Mouse (Mus musculus) midbrain, embryonic 16.5 days (tissue): ENCODE measurements around the gene Zfpl1. TPM values are rescaled to one million over a fixed set of nuclear protein-coding genes. Genes with fewer than 3 reads are reported as not detected.

Experiments used
- ATAC-seq: fragments of 200-750 bp; cut with Nextera tagmentation; 2 replicates; pipeline ENCODE4 v1.8.0; 2017; ENCODE audit warnings: moderate TSS enrichment
- H3K27ac ChIP-seq: fragments of 300-500 bp; sonication (generic); 2 replicates; pipeline ENCODE4 v1.5.1; 2014; ENCODE audit warnings: mild to moderate bottlenecking, low read length, mixed read lengths
- H3K27me3 ChIP-seq: fragments of 300-500 bp; sonication (generic); 2 replicates; pipeline ENCODE4 v1.6.1; 2014; ENCODE audit warnings: low read depth, low read length, mixed read lengths; ENCODE audit not compliant: control insufficient read depth, insufficient read depth
- H3K36me3 ChIP-seq: fragments of 300-500 bp; sonication (generic); 2 replicates; pipeline ENCODE4 v1.6.1; 2014; ENCODE audit warnings: mild to moderate bottlenecking, low read length, moderate library complexity, mixed read lengths; ENCODE audit not compliant: control insufficient read depth, insufficient read depth
- H3K4me1 ChIP-seq: fragments of 300-500 bp; sonication (generic); 2 replicates; pipeline ENCODE4 v1.6.1; 2014; ENCODE audit warnings: mild to moderate bottlenecking, low read length, mixed read lengths; ENCODE audit not compliant: control insufficient read depth, insufficient read depth
- H3K4me2 ChIP-seq: fragments of 300-500 bp; sonication (generic); 2 replicates; pipeline ENCODE4 v1.6.1; 2014; ENCODE audit warnings: mild to moderate bottlenecking, low read length, mixed read lengths
- H3K4me3 ChIP-seq: fragments of 300-500 bp; sonication (generic); 2 replicates; pipeline ENCODE4 v1.5.1; 2014; ENCODE audit warnings: low read depth, mild to moderate bottlenecking, low read length, moderate library complexity, mixed read lengths
- H3K9ac ChIP-seq: fragments of 300-500 bp; sonication (generic); 2 replicates; pipeline ENCODE4 v1.6.1; 2014; ENCODE audit warnings: low read depth, low read length, mixed read lengths
- H3K9me3 ChIP-seq: fragments of 300-500 bp; sonication (generic); replicated peaks from 2 replicates; pipeline ENCODE4 v1.6.1; 2014; ENCODE audit warnings: mild to moderate bottlenecking, low read length, mixed read lengths; ENCODE audit not compliant: control insufficient read depth, poor library complexity, severe bottlenecking
- WGBS: fragments of 180-500 bp; shearing (Covaris S2); extraction: QIAGEN DNeasy Blood & Tissue Kit; methylation state at CpG from one replicate; pipeline ENCODE4 v1.1.7; 2014; 5-methylcytosine and 5-hydroxymethylcytosine counted together
- polyA plus RNA-seq: library from polyadenylated mRNA; unstranded; fragments of >200 nt; fragmentation: Nextera tagmentation; extraction: Ambion mirVana; gene quantifications from 2 replicates; pipeline ENCODE4 v1.2.1, GENCODE M21; 2015

The Zfpl1 gene
- polyA plus RNA-seq, 1 experiment from 2014 or later = 87.3 TPM

DNA sequence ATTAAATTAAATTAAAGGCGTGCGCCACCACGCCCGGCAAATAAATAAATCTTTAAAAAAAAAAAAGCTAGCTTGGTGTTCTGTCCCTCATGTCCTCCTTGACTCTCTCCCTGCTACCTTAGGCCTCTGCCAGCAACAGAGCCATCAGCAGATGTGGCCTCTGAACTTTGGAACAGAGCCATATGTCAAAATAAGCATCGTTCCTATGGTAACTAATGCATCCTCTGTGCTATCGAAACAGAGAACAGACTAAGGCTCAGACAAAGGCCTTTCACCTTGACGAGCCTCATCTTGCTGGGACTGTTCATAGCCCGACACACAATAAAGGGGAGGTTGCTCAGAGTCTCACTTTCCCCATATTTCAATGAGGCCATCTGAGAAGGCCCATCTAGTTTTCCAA is 38.6 kb upstream of the Zfpl1 start:
- WGBS = 70% methylated on average over 8 of the region's 8 CpGs
- Histone ChIP-seq H3K36me3 (0 out of 2 replicates have a peak, but pooled peaks cover 3% of the 10 kb centered on the region), H3K27ac (no peak overlapping the region), H3K9me3 (no peaks in the 10 kb centered on the region), H3K4me3 (no peak overlapping the region), H3K27me3 (no peaks in the 10 kb centered on the region), H3K4me1 (peaks cover 15% of the 10 kb centered on the region), H3K4me2 (no peak overlapping the region), H3K9ac (no peak overlapping the region)
- no peak for ATAC-seq

DNA sequence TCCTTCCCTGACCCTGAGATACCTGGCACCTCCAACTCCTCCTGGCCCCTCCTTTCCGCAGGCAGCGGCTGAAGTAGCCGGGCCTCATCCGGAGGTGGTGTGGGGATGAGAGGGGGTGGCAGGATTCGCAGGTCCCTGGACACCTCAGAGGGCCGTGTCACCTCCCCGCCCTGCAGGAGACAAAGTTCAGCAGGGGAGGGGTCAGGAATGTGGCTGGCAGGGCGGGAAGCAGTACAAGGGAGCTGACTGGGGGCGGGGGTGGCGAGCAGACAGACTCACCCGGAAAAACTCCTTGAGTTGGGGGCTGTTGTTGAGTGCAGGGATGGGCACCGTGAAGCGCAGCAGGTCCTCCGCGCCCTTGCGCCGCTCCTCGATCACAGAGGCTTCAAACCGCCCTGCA is 37.0 kb upstream of the Zfpl1 start:
- Histone ChIP-seq H3K27ac (no peak overlapping the region), H3K36me3 (0 out of 2 replicates have a peak, but pooled peaks cover 3% of the 10 kb centered on the region), H3K4me3 (no peak overlapping the region), H3K9me3 (no peaks in the 10 kb centered on the region), H3K27me3 (no peaks in the 10 kb centered on the region), H3K4me2 (no peak overlapping the region), H3K4me1 (peaks cover 20% of the 10 kb centered on the region), H3K9ac (no peak overlapping the region)
- ATAC-seq = no peak
- WGBS = 44% methylated on average over 19 of the region's 19 CpGs

DNA sequence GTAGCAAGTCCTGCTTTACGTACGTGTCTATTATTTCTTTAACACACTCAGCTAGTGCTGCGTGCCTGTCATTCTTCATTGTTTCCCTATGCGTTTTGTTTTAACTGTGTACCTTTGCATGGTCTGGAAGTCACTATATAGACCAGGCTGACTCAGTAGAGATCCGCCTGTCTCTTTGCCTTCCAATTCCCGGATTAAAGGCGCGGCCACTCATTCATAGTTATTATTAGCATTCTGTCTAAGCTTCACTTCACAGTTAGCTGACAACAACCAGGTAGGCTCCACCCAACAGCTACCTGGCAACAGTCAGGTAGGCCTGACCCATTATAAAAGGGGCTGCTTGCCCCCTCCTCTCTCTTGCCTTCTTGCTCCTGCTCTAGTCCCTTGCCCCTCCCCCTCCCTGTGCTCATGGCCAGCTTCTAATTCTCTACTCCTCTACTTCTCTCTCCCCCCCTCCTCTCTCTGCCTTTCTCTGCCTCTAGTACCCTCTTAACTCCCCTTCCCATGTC is 34.0 kb upstream of the Zfpl1 start:
- Histone ChIP-seq H3K9ac (peak overlapping the region; percentile 70), H3K27me3 (no peaks in the 10 kb centered on the region), H3K4me1 (peaks cover 22% of the 10 kb centered on the region), H3K9me3 (no peaks in the 10 kb centered on the region), H3K4me3 (peak overlapping the region; percentile 83), H3K27ac (peak overlapping the region; percentile 91), H3K4me2 (peak overlapping the region; percentile 90), H3K36me3 (peaks cover 19% of the 10 kb centered on the region)
- ATAC-seq = peak; percentile 63
- under 1% methylated on average over 8 of the region's 8 CpGs for WGBS

DNA sequence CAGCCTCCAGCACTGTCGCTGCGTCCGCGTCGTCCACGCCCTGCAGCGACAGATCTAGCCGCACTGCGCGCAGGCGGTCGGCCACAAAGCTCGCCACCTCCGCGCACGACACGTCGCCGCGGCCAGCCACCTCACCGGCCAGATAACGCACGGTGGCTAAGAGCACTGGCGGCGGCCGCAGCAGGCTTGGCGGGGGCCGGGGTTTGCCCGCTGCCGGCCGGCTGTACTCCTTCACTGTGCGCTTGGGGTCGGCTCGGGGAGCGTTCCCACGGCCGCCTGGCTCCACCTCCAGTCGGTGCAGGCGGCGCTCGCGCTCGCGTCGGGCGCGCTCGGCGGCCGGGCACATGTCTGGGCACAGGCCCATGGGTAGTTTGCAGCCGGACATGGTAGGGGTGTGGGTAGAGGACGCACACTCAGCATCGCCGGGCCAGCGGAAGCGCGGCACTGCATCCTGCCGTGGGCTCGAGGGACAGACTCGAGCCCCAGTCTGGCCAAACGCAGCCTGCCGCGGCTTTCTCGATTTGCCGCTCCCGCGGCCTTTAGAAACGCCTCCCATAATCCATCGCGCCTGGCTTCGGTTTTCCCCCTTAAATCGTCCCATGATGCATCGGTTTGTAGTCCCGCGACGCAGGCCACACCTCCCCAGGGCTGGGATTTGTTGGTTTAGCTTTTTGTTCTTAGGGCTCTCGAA is 33.4 kb upstream of the Zfpl1 start, which contains the start of gene Sac3d1:
Gene Sac3d1 (minus strand): TSS at position 665 of the 691 bp plus-strand sequence.
- Histone ChIP-seq H3K4me2 (peak within 1 kb of the TSS; percentile 90), H3K4me1 (peaks cover 22% of the 10 kb centered on the region), H3K4me3 (peak within 1 kb of the TSS; percentile 83), H3K27me3 (no peaks in the 10 kb centered on the region), H3K9ac (peak within 1 kb of the TSS; percentile 91), H3K36me3 (peaks cover 19% of the 10 kb centered on the region), H3K9me3 (no peaks in the 10 kb centered on the region), H3K27ac (peak within 1 kb of the TSS; percentile 91)
- peak; percentile 89 for ATAC-seq
- WGBS = under 1% methylated on average over 76 of the region's 77 CpGs

DNA sequence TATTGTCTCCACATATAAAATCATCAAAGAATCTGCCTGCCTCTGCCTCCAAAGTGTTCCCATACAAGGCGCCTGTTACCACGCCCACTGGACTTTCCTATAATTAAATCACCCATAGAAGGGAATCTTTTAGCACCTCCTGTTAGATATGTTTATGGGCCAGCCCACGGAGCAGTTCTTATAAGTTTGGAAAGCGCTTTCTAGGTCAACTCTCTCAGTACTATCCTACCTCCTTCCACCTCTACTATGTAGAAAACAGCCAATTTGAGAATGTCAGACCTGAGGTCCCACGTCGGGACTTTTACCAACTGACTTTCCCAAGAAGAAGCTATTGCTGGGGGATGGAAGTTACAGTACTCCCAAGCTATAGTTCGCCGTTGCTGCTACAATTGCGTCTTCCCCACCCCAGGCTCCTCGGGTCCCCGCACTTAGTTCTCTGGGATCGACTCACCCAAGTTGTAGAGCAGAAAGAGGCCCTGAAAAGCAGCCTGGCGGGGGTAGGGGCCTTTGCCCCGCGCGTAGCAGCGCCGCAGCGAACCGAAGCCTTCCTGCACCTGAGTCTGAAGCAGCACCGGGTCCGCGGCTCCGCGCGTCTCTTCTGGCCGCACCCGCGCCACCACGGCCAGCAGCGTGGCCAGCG is 32.7 kb upstream of the Zfpl1 start:
- WGBS = 5% methylated on average over 32 of the region's 32 CpGs
- no peak for ATAC-seq
- H3K36me3 ChIP-seq = peaks cover 19% of the 10 kb centered on the region

DNA sequence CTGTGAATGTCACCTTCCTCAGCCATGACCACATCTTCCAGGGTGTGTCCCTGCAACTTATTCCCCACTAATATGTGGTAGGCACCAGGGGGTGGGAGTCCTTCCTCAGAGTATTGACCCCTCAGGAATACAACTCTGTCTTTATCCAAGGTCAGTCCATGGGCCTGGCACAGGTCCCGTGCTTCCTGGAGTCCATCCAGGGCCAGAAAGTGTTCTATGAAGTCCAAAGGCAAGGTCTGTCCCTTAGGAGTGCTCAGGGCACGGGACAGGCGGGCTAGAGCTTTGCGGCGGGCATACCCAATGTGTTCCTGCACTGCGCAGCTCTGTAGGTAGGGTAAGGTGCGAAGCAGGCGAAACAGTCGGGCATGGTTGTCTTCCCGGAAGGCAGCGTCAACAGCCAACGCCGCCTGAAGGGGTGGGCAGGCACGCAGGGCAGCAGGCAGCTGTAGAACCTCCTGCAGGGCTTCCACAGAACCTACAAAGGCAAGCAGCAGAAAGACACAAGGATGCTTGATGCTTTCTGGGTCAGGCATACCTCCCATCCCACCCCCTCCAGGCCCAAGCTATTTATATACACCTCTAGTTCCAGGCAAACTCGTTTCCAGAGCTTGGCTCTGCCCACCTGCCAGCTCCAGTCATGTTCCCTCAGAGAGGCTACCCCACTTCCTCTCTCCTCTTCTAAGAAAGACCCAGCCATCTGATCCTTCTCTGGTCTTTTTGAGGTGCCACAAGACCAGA is 31.5 kb upstream of the Zfpl1 start:
- WGBS = 93% methylated on average over 15 of the region's 15 CpGs
- ATAC-seq = no peak
- no peak overlapping the region; the same call in 1 of the 2 replicates for H3K4me2 ChIP-seq

More for the DNA sequence above, 32.7 kb upstream of the Zfpl1 start:
- peaks cover 22% of the 10 kb centered on the region for H3K4me1 ChIP-seq
- peak overlapping the region; percentile 91 for H3K27ac ChIP-seq
- peak overlapping the region; percentile 90 for H3K4me2 ChIP-seq
- no peaks in the 10 kb centered on the region for H3K9me3 ChIP-seq
- H3K27me3 ChIP-seq = no peaks in the 10 kb centered on the region
- peak overlapping the region; percentile 91 for H3K9ac ChIP-seq
- peak overlapping the region; percentile 83 for H3K4me3 ChIP-seq

DNA sequence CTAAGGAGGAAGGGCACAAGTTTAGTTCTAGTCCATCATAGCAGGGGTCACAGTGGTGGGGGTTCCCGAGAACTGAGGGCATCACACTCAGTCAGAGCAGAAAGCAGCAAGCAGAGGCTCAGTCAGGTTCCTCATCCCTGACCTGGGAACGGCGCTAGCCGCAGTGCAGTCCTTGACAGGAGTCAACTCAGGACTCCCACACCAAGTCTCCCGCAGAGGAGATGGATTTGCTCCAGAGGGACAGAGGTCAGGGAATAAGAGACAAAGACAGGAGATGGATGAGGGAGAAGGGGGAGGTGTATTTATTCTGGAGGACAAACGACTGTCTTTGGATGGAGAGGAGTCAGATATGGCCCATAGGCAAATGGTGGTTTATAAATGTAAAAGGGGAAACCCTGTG is 28.4 kb upstream of the Zfpl1 start:
- H3K4me3 ChIP-seq = no peak overlapping the region
- H3K36me3 ChIP-seq = peaks cover 17% of the 10 kb centered on the region
- no peak overlapping the region for H3K4me2 ChIP-seq
- no peak overlapping the region for H3K9ac ChIP-seq
- H3K27me3 ChIP-seq = no peaks in the 10 kb centered on the region
- no peak for ATAC-seq
- no peaks in the 10 kb centered on the region for H3K9me3 ChIP-seq
- H3K27ac ChIP-seq = no peak overlapping the region
- peaks cover 10% of the 10 kb centered on the region for H3K4me1 ChIP-seq
- WGBS = 71% methylated on average over 6 of the region's 6 CpGs

More for the DNA sequence above, 31.5 kb upstream of the Zfpl1 start:
- Histone ChIP-seq H3K4me1 (peaks cover 22% of the 10 kb centered on the region), H3K27me3 (no peaks in the 10 kb centered on the region), H3K27ac (no peak overlapping the region), H3K36me3 (peaks cover 19% of the 10 kb centered on the region), H3K4me3 (no peak overlapping the region), H3K9me3 (no peaks in the 10 kb centered on the region), H3K9ac (no peak overlapping the region)

DNA sequence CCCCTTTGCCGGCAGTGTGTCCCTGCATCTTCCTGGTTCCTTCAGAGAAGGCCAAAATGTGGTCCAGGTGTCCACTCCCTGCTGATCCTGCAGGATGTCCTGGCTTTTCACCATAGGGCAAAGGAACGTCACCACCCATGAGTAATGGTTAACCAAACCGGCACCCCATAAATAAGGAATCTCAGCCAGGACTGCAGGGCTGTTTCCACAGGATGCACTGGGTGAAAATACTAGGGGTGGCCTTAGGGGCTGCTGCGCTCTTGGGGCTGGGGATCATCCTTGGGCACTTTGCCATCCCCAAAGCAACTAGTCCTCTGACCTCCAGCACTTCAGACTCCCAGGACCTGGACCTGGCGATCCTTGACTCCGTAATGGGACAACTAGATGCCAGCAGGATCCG is 20.8 kb upstream of the Zfpl1 start, which contains the start of gene Naaladl1:
Gene Naaladl1 (plus strand): TSS at position 197 of the 400 bp plus-strand sequence.
- 88% methylated on average over 7 of the region's 7 CpGs for WGBS
- H3K9ac ChIP-seq = no peak within 1 kb of the TSS

More for the DNA sequence above, 20.8 kb upstream of the Zfpl1 start, which contains the start of gene Naaladl1:
- no peaks in the 10 kb centered on the region for H3K27me3 ChIP-seq
- no peak within 1 kb of the TSS for H3K4me2 ChIP-seq
- no peaks in the 10 kb centered on the region for H3K4me1 ChIP-seq
- H3K27ac ChIP-seq = no peak within 1 kb of the TSS
- no peaks in the 10 kb centered on the region for H3K36me3 ChIP-seq
- ATAC-seq = no peak
- no peaks in the 10 kb centered on the region for H3K9me3 ChIP-seq
- no peak within 1 kb of the TSS for H3K4me3 ChIP-seq
